Mouse (Mus musculus): Measurements from ENCODE around the gene Fem1b. TPM values are rescaled to one million over a fixed set of nuclear protein-coding genes. Genes with fewer than 3 reads are reported as not detected.
A peak's percentile ranks its signal among the peaks of the same experiment; 100 is the strongest.
"Not testable (repeated sequence)": the region's sequence is repeated elsewhere in the genome, so short reads cannot be mapped to it uniquely, and the experiment has no call there.

Gene Fem1b
- polyA plus RNA-seq, 1 experiment: 20.0 TPM

DNA sequence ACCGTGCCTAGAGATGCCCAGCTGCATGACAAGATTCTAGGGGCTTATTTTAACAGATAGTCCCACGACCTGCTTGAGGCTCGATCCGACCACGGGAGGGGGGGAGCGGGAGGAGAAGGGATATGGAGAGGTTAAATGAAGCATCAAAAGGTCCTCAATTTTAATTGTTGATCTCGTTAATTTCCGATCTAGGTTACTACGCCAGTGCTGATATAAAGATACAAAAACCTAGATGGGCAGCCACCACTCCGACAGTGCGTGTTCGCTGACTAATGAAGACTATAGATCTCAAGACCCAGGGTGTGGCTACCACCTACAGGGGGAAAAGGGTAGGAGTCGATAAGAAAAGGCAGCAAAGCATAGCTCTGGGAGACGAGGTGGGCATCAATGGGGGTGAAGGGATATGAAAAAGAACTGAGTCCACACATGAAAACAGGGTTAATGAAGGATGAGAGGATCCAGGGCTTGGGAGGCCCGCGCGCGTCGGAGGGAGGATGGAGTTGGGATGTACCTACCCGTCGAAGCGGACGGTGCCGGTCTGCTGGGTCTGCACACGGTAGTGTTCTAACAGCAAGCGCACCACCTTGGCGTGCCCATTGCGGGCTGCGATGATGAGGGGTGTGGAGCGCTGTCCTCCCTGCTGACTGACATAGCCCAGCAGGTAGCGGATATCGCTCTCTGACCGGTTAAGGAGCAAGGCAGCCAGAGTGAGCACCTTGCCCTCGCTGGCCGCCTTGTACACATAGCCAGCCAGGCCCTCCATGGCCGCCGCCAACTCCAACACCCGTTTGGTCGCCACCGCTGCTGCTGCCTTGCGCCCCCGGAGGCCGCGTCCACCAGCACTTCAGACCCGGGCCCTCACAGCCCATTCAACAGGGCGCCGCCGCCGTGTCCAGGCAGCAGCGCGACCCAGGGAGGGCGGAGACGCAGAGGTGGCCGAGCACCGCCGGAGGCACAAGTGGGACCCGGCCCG lies 905 bp downstream of the Fem1b start:
- peak overlapping the region; percentile 94 for H3K27ac ChIP-seq (ENCODE audit: control insufficient read depth, insufficient read depth, low read depth, low read length, poor library complexity)
- WGBS: under 1% methylated on average over 58 of the region's 58 CpGs
- H3K4me1 ChIP-seq (ENCODE audit: control insufficient read depth, insufficient read depth, low read length): no peaks in the 10 kb centered on the region; the same call in 1 of the 2 replicates
- peak overlapping the region; percentile 82 for H3K4me3 ChIP-seq (replicated peaks; ENCODE audit: control insufficient read depth, low read depth, low read length)
- TF ChIP-seq CTCF (IDR thresholded peaks at IDR 0.05; ENCODE audit: control insufficient read depth, insufficient read depth, low read length) (no peak; the same call in 1 of the 2 replicates), POLR2A (IDR thresholded peaks at IDR 0.05; ENCODE audit: borderline replicate concordance, control insufficient read depth, low read depth, low read length) (peak; percentile 53; the same call in 1 of the 2 replicates)

DNA sequence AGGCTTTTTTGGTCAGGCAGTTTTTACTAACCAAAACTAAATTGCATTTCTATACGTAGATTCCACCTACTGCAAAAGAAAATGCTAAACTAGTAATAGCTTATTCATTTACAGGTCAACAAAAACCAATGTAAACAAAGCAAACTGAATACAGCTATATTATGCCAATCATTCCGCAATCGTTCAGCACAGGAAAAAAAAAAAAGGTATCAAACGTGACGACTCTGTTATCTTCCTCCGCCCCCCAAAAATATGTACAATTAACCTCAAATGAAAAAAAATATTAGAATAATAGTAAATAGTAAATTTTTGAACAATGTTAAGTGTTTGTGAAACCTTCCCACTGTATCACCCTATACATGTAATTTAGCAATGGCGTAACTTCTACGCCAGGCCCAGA lies 1.6 kb downstream of the Fem1b start:
- peak overlapping the region; percentile 82 for H3K4me3 ChIP-seq (replicated peaks; ENCODE audit: control insufficient read depth, low read depth, low read length)
- H3K27ac ChIP-seq (ENCODE audit: control insufficient read depth, insufficient read depth, low read depth, low read length, poor library complexity): no peak overlapping the region
- 32% methylated on average over 8 of the region's 8 CpGs for WGBS
- no peak for TF ChIP-seq POLR2A (IDR thresholded peaks at IDR 0.05; ENCODE audit: borderline replicate concordance, control insufficient read depth, low read depth, low read length)
- TF ChIP-seq CTCF (IDR thresholded peaks at IDR 0.05; ENCODE audit: control insufficient read depth, insufficient read depth, low read length): no peak
- H3K4me1 ChIP-seq (ENCODE audit: control insufficient read depth, insufficient read depth, low read length): no peaks in the 10 kb centered on the region; the same call in 1 of the 2 replicates

DNA sequence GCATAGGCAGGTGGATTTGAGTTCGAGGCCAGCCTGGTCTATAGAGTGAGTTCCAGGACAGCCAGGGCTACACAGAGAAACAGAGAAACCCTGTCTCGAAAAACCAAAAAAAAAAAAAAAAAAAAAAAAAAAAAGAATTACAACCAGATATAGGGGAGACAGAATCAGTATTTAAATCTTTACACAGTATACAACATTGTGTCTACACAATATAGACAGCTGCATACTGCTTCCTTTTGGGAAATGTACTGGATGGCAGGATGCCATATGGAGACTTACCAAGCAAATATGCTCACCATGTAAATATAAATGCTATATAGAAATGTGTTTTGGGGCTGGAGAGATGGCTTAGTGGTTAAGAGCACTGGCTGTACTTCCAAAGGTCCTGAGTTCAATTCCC lies 12.5 kb downstream of the Fem1b start:
- H3K4me3 ChIP-seq (replicated peaks; ENCODE audit: control insufficient read depth, low read depth, low read length); H3K4me1 ChIP-seq (ENCODE audit: control insufficient read depth, insufficient read depth, low read length); H3K27ac ChIP-seq (ENCODE audit: control insufficient read depth, insufficient read depth, low read depth, low read length, poor library complexity): not testable (repeated sequence)
- WGBS: 73% methylated on average over 2 of the region's 2 CpGs

DNA sequence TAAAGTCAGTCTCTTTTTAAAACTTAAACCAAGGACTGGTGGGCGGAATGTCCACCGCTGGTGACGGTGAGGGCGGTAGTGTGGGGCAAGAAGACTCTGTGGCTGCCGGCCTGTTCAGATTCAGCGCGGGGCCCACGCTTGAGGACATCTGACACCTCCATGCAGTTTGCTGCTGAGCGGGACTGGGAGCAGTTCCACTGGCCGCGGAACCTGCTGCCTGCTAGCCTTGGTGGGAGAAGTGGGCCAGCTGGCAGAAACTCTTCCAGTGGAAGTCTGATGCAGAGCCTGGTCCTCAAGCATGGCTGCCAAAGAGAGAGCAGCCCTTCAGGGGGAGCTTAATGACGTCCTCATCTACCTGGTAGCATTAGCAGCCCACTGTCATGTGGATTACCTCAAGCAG lies 21.9 kb downstream of the Fem1b start:
- TF ChIP-seq CTCF (IDR thresholded peaks at IDR 0.05; ENCODE audit: control insufficient read depth, insufficient read depth, low read length) (no peak), POLR2A (IDR thresholded peaks at IDR 0.05; ENCODE audit: borderline replicate concordance, control insufficient read depth, low read depth, low read length) (no peak)
- 94% methylated on average over 12 of the region's 12 CpGs for WGBS
- H3K4me1 ChIP-seq (ENCODE audit: control insufficient read depth, insufficient read depth, low read length): no peaks in the 10 kb centered on the region
- no peak overlapping the region for H3K27ac ChIP-seq (ENCODE audit: control insufficient read depth, insufficient read depth, low read depth, low read length, poor library complexity)
- no peak overlapping the region for H3K4me3 ChIP-seq (replicated peaks; ENCODE audit: control insufficient read depth, low read depth, low read length)

DNA sequence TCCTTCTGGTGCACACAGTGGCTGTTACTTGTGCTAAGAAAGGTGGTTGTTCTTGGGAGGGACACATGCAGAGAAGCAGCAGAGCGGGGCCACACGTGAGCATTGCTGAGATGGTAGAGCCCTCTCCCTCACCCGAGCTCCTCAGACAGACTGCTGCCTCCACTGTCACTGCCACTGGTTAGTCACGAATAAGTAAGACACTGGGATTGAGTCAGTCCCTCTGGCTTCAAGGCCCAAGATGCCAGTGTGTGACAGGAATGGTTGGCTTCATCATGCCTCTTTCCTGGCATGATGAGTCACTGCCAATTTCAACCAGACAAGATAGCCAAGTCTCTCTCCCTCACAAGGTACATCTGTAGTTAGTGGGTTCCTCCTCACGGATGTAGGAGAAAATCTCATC lies 25.0 kb downstream of the Fem1b start:
- WGBS: 85% methylated on average over 5 of the region's 5 CpGs
- no peak overlapping the region for H3K27ac ChIP-seq (ENCODE audit: control insufficient read depth, insufficient read depth, low read depth, low read length, poor library complexity)
- no peak for TF ChIP-seq CTCF (IDR thresholded peaks at IDR 0.05; ENCODE audit: control insufficient read depth, insufficient read depth, low read length)
- no peak for TF ChIP-seq POLR2A (IDR thresholded peaks at IDR 0.05; ENCODE audit: borderline replicate concordance, control insufficient read depth, low read depth, low read length)
- no peaks in the 10 kb centered on the region for H3K4me1 ChIP-seq (ENCODE audit: control insufficient read depth, insufficient read depth, low read length)
- no peak overlapping the region for H3K4me3 ChIP-seq (replicated peaks; ENCODE audit: control insufficient read depth, low read depth, low read length)

DNA sequence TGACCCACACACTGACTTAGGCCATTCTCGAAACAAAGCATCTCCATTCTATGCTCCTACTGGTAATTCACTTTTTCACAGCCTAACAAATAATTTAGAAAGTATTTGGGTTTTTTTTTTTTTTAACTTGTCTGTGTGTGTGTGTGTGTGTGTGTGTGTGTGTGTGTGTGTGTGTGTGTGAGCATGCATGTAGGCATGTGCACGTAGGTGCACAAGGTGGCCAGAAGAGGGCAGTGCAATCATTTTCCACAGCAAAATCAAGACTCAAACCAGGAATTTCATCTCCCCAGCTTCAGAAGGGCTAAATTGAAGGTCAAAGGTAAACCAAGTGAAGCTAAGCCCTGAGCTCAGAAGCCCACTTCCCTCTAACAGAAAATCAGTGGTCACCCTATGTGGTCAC lies 27.5 kb downstream of the Fem1b start:
- Histone ChIP-seq H3K4me3 (replicated peaks; ENCODE audit: control insufficient read depth, low read depth, low read length) (no peak overlapping the region), H3K27ac (ENCODE audit: control insufficient read depth, insufficient read depth, low read depth, low read length, poor library complexity) (no peak overlapping the region), H3K4me1 (ENCODE audit: control insufficient read depth, insufficient read depth, low read length) (no peaks in the 10 kb centered on the region)
- WGBS: 72% methylated on average over 2 of the region's 2 CpGs
- no peak for TF ChIP-seq POLR2A (IDR thresholded peaks at IDR 0.05; ENCODE audit: borderline replicate concordance, control insufficient read depth, low read depth, low read length)
- peak; percentile 6; the same call in 1 of the 2 replicates for TF ChIP-seq CTCF (IDR thresholded peaks at IDR 0.05; ENCODE audit: control insufficient read depth, insufficient read depth, low read length)

DNA sequence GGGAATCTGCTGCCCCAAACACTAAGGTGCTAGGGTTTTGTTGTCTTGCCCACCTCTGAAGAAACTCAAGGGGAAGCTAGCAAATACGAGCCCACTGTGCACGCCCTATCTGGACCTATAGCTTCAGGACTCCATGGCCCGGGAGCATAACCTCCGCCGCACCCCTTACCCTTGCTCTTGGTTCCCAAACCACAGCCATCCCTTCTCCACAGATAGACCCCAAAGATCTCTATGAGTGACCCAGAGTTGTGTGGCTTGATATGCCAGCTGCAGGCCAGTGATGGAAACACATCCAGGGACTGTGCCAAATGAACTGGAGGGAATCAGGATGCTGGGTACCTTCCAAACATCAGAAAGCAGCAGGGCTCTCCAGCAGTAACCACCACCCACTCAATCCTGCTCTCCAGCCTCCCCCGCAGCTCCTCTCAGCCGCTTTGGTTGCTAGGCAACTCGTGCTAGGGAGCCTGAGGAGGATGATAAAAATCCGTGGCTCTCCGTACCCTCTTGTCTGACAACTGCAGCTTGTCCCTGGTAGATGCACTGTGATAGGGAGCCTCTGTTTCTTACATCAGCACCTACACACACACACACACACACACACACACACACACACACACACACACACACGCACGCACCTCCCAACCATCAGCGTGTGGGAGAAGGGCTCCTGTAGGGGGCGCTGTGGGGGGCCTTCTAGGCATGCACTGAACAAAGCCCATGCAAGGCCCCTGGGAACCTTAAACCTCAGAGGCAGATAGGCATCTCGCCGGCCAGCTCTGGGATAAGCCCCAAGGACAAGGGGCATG lies 28.6 kb downstream of the Fem1b start:
- WGBS: 70% methylated on average over 16 of the region's 16 CpGs
- H3K4me3 ChIP-seq (replicated peaks; ENCODE audit: control insufficient read depth, low read depth, low read length): no peak overlapping the region
- H3K4me1 ChIP-seq (ENCODE audit: control insufficient read depth, insufficient read depth, low read length): no peaks in the 10 kb centered on the region
- TF ChIP-seq POLR2A (IDR thresholded peaks at IDR 0.05; ENCODE audit: borderline replicate concordance, control insufficient read depth, low read depth, low read length): no peak
- no peak for TF ChIP-seq CTCF (IDR thresholded peaks at IDR 0.05; ENCODE audit: control insufficient read depth, insufficient read depth, low read length)
- no peak overlapping the region for H3K27ac ChIP-seq (ENCODE audit: control insufficient read depth, insufficient read depth, low read depth, low read length, poor library complexity)

DNA sequence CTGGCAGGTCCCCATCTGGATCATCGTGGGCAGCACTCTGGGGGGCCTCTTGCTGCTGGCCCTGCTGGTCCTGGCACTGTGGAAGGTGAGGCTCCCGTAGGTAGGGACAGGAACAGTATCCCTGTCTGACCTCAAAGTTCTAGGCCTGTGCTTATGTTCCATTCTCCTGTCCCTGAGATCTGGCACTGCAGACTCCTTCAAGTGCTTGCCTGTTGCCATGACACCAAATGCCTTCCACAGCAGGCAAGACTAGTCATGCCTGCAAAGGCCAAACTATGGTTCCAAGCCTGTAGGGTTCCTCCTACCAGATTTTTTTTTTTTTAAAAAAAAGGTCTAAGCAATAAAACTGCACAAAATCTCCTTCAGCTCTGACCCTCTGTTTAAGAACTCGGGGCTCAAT lies 29.8 kb downstream of the Fem1b start:
- WGBS: 71% methylated on average over 3 of the region's 3 CpGs

More for the DNA sequence above, 29.8 kb downstream of the Fem1b start:
- no peak for TF ChIP-seq POLR2A (IDR thresholded peaks at IDR 0.05; ENCODE audit: borderline replicate concordance, control insufficient read depth, low read depth, low read length)
- no peak for TF ChIP-seq CTCF (IDR thresholded peaks at IDR 0.05; ENCODE audit: control insufficient read depth, insufficient read depth, low read length)
- H3K27ac ChIP-seq (ENCODE audit: control insufficient read depth, insufficient read depth, low read depth, low read length, poor library complexity): no peak overlapping the region
- no peak overlapping the region for H3K4me3 ChIP-seq (replicated peaks; ENCODE audit: control insufficient read depth, low read depth, low read length)
- no peaks in the 10 kb centered on the region for H3K4me1 ChIP-seq (ENCODE audit: control insufficient read depth, insufficient read depth, low read length)
